Mouse (Mus musculus): ENCODE measurements around the gene Osbpl11.

- TF ChIP-seq POLR2A (IDR thresholded peaks at IDR 0.05; ENCODE audit: insufficient read depth, low read depth, low read length) (no peak), CTCF (IDR thresholded peaks at IDR 0.05) (no peak), EP300 (IDR thresholded peaks at IDR 0.05; ENCODE audit: insufficient read depth, low read depth, low read length) (no peak)
Observed at GRCm38 (mm10) chr16:33244933-33245470, 60.1 kb downstream of the Osbpl11 start.

Data from heart, adult 2 months (tissue).